Mouse (Mus musculus) neural tube, embryonic 14.5 days (tissue): ENCODE results near the gene Mctp1. TPM values are rescaled to one million over a fixed set of nuclear protein-coding genes. Genes with fewer than 3 reads are reported as not detected.

Experiments used
- ATAC-seq: fragments of 200-750 bp; cut with Nextera tagmentation; 2 replicates; pipeline ENCODE4 v1.8.0; 2017; ENCODE audit warnings: low read depth, mild to moderate bottlenecking, moderate TSS enrichment, moderate library complexity
- H3K27ac ChIP-seq: fragments of 300-500 bp; sonication (generic); 2 replicates; pipeline ENCODE4 v1.5.1; 2014; ENCODE audit warnings: low read depth, mild to moderate bottlenecking, control low read depth, low read length, moderate library complexity, mixed read lengths
- H3K27me3 ChIP-seq: fragments of 300-500 bp; sonication (generic); 2 replicates; pipeline ENCODE4 v1.6.1; 2014; ENCODE audit warnings: low read length; ENCODE audit not compliant: control insufficient read depth, insufficient read depth
- H3K36me3 ChIP-seq: fragments of 300-500 bp; sonication (generic); 2 replicates; pipeline ENCODE4 v1.6.1; 2014; ENCODE audit warnings: low read length, mixed read lengths; ENCODE audit not compliant: control insufficient read depth, insufficient read depth
- H3K4me1 ChIP-seq: fragments of 300-500 bp; sonication (generic); 2 replicates; pipeline ENCODE4 v1.6.1; 2014; ENCODE audit warnings: low read length; ENCODE audit not compliant: control insufficient read depth, insufficient read depth
- H3K4me2 ChIP-seq: fragments of 300-500 bp; sonication (generic); 2 replicates; pipeline ENCODE4 v1.6.1; 2014; ENCODE audit warnings: mild to moderate bottlenecking, low read depth, low read length, control low read depth
- H3K4me3 ChIP-seq: fragments of 300-500 bp; sonication (generic); 2 replicates; pipeline ENCODE4 v1.5.1; 2014; ENCODE audit warnings: low read depth, low read length, control low read depth, mixed read lengths
- H3K9ac ChIP-seq: fragments of 300-500 bp; sonication (generic); replicated peaks from 2 replicates; pipeline ENCODE4 v1.6.1; 2014; ENCODE audit warnings: low read depth, mild to moderate bottlenecking, control low read depth, low read length, mixed read lengths
- H3K9me3 ChIP-seq: fragments of 300-500 bp; sonication (generic); 2 replicates; pipeline ENCODE4 v1.6.1; 2016; ENCODE audit warnings: low read length; ENCODE audit not compliant: control insufficient read depth
- WGBS: fragments of 180-500 bp; shearing (Covaris S2); extraction: QIAGEN DNeasy Blood & Tissue Kit; methylation state at CpG from one replicate; pipeline ENCODE4 v1.1.7; 2014; 5-methylcytosine and 5-hydroxymethylcytosine counted together
- polyA plus RNA-seq: library from polyadenylated mRNA; unstranded; fragments of >200 nt; fragmentation: Nextera tagmentation; extraction: Ambion mirVana; gene quantifications from 2 replicates; pipeline ENCODE4 v1.2.1, GENCODE M21; 2014

Gene Mctp1
- polyA plus RNA-seq, 1 experiment from 2014 or later: 2.2 TPM

DNA sequence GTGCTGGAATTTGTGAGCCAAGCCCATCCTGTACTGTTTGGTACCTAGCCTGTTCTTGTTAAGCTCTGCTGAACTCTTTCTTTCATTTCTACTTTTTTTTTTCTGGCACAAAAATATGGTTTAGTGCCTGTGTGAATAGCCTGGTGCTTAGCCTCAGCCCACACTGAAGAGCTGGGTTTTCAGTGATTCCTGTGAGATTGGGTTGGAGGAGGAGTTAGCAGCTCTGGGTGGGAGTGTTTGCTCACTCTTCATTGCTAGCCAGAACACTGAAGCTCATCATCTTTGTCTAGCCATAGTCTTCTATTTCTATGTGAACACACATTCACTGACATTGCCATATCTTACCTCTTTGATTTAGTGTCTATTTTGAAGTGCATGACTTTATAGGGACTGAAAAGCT is 225.1 kb downstream of the Mctp1 start:
- no peak overlapping the region for H3K4me3 ChIP-seq
- no peak overlapping the region for H3K27ac ChIP-seq
- no peaks in the 10 kb centered on the region for H3K9me3 ChIP-seq
- H3K27me3 ChIP-seq: no peaks in the 10 kb centered on the region
- no peaks in the 10 kb centered on the region for H3K4me1 ChIP-seq
- no peak for ATAC-seq
- no peaks in the 10 kb centered on the region for H3K36me3 ChIP-seq
- no peak overlapping the region for H3K9ac ChIP-seq
- no peak overlapping the region for H3K4me2 ChIP-seq

DNA sequence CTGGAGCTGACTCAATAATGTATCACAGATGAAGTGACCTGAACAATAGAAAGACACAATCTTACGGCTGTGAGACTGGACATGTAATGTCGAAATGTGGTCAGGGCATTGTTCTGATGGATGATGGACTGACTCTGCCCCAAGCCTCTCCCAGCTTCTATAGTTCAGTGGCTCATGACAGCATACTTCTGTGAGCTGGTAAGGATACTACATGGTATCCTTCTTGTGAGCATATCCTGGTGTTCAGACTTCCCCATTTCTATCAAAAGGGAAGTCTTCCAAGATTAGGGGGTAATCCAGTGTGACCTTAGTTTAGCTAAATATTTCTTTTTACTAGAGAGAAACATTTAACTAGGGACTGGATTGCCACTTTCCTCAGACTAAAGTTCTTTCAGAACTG is 227.2 kb downstream of the Mctp1 start:
- H3K27me3 ChIP-seq: no peaks in the 10 kb centered on the region
- no peak for ATAC-seq
- H3K4me3 ChIP-seq: no peak overlapping the region
- no peaks in the 10 kb centered on the region for H3K4me1 ChIP-seq
- no peak overlapping the region for H3K9ac ChIP-seq
- H3K4me2 ChIP-seq: no peak overlapping the region
- H3K9me3 ChIP-seq: no peaks in the 10 kb centered on the region
- H3K27ac ChIP-seq: no peak overlapping the region
- WGBS: 74% methylated on average over 2 of the region's 2 CpGs
- H3K36me3 ChIP-seq: no peaks in the 10 kb centered on the region

DNA sequence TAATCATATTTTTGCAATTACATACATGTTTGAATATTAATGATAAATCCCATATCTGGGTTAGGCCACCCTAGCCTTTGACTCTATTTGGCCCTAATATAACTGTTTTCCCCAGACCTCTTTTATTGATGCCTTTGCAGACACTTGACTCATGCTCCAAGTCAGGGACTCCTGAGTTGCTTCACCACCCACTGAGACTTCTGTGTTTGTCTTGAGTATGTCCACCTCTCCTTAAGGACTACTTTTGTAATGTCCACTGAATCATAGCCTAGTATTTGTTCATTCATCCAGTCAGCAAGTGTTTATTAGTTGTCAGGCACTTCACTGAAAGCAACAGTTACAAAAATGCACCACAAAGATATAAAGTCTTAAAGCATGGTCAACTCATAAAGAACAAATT is 235.8 kb downstream of the Mctp1 start:
- Histone ChIP-seq H3K36me3 (no peaks in the 10 kb centered on the region), H3K27ac (no peak overlapping the region), H3K9ac (no peak overlapping the region), H3K9me3 (no peaks in the 10 kb centered on the region), H3K4me1 (no peaks in the 10 kb centered on the region), H3K4me2 (no peak overlapping the region), H3K4me3 (no peak overlapping the region), H3K27me3 (no peaks in the 10 kb centered on the region)
- no peak for ATAC-seq

DNA sequence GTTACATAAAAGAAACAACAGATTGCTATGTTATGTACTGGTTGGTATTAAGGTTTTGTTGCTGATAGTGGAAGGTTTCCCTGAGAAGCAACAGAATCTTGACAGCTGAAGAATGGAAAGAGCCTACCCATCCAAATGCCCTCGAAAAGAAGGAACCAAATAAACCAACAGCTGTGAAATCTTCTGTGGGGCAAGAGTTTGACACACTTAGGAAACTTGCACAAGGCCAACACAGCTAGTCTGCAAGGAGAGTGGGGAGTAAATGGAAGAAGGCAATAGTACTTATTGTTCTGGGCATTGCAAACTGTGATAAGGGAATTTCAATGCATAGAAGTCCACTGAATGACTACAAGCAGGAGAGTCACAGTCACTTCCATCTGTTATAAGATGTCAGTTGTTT is 236.2 kb downstream of the Mctp1 start:
- no peak for ATAC-seq

DNA sequence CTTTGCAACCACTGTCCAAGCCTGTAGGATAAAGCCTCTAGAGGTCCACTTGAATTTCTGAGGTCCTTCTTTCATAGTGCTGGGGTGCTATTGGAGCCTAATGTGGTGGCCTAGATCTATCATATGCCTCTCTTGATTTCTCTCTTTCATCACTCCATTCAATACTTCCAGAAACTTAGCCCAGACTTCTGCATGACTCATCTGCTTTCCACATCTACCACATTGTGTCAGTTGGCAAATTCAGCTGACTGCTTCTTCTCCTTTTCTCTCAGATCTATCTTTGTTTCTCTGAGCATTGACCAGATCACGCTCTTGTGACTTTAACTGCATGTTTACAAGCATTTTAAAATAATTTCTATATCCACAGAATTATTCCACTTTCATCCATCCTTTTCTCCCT is 249.4 kb downstream of the Mctp1 start:
- no peaks in the 10 kb centered on the region for H3K27me3 ChIP-seq
- no peak overlapping the region for H3K4me2 ChIP-seq
- no peak for ATAC-seq
- no peaks in the 10 kb centered on the region for H3K4me1 ChIP-seq
- no peaks in the 10 kb centered on the region for H3K36me3 ChIP-seq
- WGBS: 92% methylated on average over 1 of the region's 1 CpGs
- H3K27ac ChIP-seq: no peak overlapping the region
- H3K4me3 ChIP-seq: no peak overlapping the region
- H3K9me3 ChIP-seq: no peaks in the 10 kb centered on the region
- no peak overlapping the region for H3K9ac ChIP-seq

More for the DNA sequence above, 236.2 kb downstream of the Mctp1 start:
- Histone ChIP-seq H3K4me1 (no peaks in the 10 kb centered on the region), H3K9ac (no peak overlapping the region), H3K27ac (no peak overlapping the region), H3K9me3 (no peaks in the 10 kb centered on the region), H3K4me2 (no peak overlapping the region), H3K27me3 (no peaks in the 10 kb centered on the region), H3K36me3 (no peaks in the 10 kb centered on the region), H3K4me3 (no peak overlapping the region)
- 68% methylated on average over 1 of the region's 1 CpGs for WGBS

DNA sequence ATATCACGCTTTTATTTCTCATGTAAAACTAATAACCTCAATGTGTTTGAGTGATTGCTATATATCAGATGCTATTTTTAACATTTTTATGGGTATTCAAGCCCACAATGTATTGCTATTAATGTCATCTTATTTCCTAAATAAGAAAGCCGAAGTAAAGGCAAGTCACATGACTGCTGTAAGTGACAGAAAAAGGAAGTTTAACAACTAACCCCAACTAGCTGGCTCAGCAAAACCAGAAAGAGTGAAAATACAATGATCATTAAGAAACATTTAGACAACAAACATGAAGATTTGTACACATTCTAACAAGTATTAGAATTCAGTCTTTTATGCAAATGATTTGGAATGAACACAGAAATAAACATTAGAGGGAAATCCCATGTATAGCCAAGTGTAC is 253.9 kb downstream of the Mctp1 start:
- Histone ChIP-seq H3K4me1 (no peaks in the 10 kb centered on the region), H3K9me3 (no peaks in the 10 kb centered on the region), H3K36me3 (no peaks in the 10 kb centered on the region), H3K4me2 (no peak overlapping the region), H3K4me3 (no peak overlapping the region), H3K27me3 (no peaks in the 10 kb centered on the region), H3K9ac (no peak overlapping the region), H3K27ac (no peak overlapping the region)
- ATAC-seq: no peak
- 75% methylated on average over 2 of the region's 2 CpGs for WGBS

DNA sequence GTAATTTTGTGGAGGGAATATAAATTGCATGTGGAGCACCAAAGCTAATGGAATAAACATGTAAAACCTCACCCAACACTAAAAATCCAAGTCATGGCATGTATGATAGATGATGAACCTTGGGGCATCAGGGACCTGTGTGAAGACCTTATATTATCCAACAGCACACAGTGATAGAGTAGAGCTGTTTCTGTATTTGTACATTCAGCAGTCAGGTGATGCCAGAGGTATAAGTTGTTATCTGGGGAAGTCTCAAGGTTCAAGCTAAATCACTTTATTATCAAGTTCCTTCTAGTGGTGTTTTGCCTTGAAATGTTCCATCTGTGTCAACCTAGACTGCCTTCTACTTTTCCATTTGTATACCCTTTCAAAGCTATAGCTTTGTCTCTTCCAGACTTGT is 275.2 kb downstream of the Mctp1 start:
- Histone ChIP-seq H3K4me2 (no peak overlapping the region), H3K4me3 (no peak overlapping the region), H3K27me3 (no peaks in the 10 kb centered on the region), H3K4me1 (no peaks in the 10 kb centered on the region), H3K27ac (no peak overlapping the region), H3K9ac (no peak overlapping the region), H3K36me3 (no peaks in the 10 kb centered on the region), H3K9me3 (no peaks in the 10 kb centered on the region)
- no peak for ATAC-seq

DNA sequence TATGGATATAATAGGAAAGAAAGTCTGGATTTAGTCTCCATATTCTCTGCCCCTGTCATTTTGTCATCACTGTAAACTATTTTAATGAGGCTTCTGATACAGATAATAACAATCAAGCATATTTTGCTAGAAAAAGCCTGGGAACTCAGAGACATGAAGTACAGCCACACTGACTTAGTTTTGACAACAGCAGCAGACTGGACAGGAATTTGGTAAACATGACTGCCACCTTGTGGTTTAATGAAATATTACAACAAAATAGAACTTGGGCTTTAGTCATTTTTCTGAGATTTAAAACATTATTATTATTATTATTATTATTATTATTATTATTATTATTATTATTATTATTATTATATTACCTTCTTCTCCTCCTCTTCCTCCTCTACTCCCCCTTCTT is 297.0 kb downstream of the Mctp1 start:
- Histone ChIP-seq H3K9me3 (no peaks in the 10 kb centered on the region), H3K27me3 (no peaks in the 10 kb centered on the region), H3K4me2 (no peak overlapping the region), H3K27ac (no peak overlapping the region), H3K4me1 (no peaks in the 10 kb centered on the region), H3K36me3 (no peaks in the 10 kb centered on the region), H3K9ac (no peak overlapping the region), H3K4me3 (no peak overlapping the region)
- ATAC-seq: peak; percentile 58; the same call in 1 of the 2 replicates

DNA sequence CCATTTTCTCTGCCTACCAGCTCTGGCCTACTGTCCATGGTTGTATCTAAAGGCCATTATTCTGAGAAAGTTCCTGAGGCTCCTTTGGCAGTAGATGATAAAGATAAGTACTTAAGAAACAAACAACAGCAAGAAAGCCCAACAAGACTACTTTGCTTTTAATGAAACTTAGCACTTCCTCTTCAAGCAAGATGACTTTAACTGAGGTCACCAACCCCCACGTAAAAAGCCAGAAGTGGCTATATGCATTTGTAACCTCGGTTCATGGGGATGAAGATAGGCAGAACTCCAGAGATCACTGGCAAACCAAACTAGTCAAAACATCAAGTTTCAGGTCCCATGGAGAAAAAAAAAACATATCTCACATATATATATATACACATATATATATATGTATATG is 305.0 kb downstream of the Mctp1 start:
- 90% methylated on average over 2 of the region's 2 CpGs for WGBS

DNA sequence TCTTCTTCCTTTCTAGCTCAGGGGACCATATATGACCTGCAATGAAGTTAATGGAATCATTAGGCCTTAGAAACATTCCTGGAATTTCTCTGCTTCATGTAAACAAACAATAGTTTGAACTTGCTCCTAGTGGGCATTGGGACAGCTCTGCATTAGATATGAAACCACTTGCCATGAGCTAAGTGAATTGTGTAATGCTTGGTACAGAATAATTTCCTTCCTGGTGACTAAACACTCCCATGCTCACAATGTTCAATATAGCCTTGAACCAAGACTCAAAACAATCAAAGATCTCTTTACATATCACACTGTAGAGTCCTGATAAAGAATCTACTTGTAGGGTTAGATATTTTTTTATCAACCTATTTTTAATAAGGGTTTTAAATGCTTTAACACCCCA is 305.8 kb downstream of the Mctp1 start:
- Histone ChIP-seq H3K4me3 (no peak overlapping the region), H3K27me3 (no peaks in the 10 kb centered on the region), H3K27ac (no peak overlapping the region), H3K9ac (no peak overlapping the region), H3K4me1 (no peaks in the 10 kb centered on the region), H3K36me3 (no peaks in the 10 kb centered on the region), H3K9me3 (no peaks in the 10 kb centered on the region), H3K4me2 (no peak overlapping the region)
- no peak for ATAC-seq

More for the DNA sequence above, 305.0 kb downstream of the Mctp1 start:
- no peak overlapping the region for H3K4me3 ChIP-seq
- H3K27me3 ChIP-seq: no peaks in the 10 kb centered on the region
- H3K9ac ChIP-seq: no peak overlapping the region
- ATAC-seq: no peak
- no peaks in the 10 kb centered on the region for H3K4me1 ChIP-seq
- H3K27ac ChIP-seq: no peak overlapping the region
- no peaks in the 10 kb centered on the region for H3K9me3 ChIP-seq
- no peaks in the 10 kb centered on the region for H3K36me3 ChIP-seq
- no peak overlapping the region for H3K4me2 ChIP-seq
